Mouse (Mus musculus) embryonic fibroblast, embryonic 13.5 days (primary cell): ENCODE results near the gene Noxred1. TPM values are rescaled to one million over a fixed set of nuclear protein-coding genes. Genes with fewer than 3 reads are reported as not detected.
"Not testable (repeated sequence)": the region's sequence is repeated elsewhere in the genome, so short reads cannot be mapped to it uniquely, and the experiment has no call there.

ENCODE experiments used
- H3K27ac ChIP-seq: 2 replicates; pipeline ENCODE4 v1.5.1; 2012; ENCODE audit warnings: low read length, control low read depth, inconsistent platforms; ENCODE audit not compliant: insufficient read depth
- H3K4me1 ChIP-seq: 2 replicates; pipeline ENCODE4 v1.6.1; 2011; ENCODE audit warnings: low read length; ENCODE audit not compliant: control insufficient read depth, insufficient read depth
- H3K4me3 ChIP-seq: 2 replicates; pipeline ENCODE4 v1.5.1; 2011; ENCODE audit warnings: mild to moderate bottlenecking, control low read depth, low read length; ENCODE audit not compliant: insufficient read depth
- CTCF ChIP-seq: IDR thresholded peaks from 2 replicates; pipeline ENCODE4 v1.5.1; 2011; ENCODE audit warnings: mild to moderate bottlenecking, control low read depth, low read length, moderate library complexity, borderline replicate concordance; ENCODE audit not compliant: insufficient read depth
- POLR2A ChIP-seq: IDR thresholded peaks from 2 replicates; pipeline ENCODE4 v1.6.1; 2011; ENCODE audit warnings: low read depth, mild to moderate bottlenecking, control low read depth, low read length, moderate library complexity
- polyA plus RNA-seq: library from polyadenylated mRNA; stranded (reverse); fragments of >200 nt; gene quantifications from 2 replicates; pipeline ENCODE4 v1.2.4, GENCODE M21; 2011; ENCODE audit warnings: low read depth; ENCODE audit not compliant: missing spikeins, insufficient read length

Noxred1 gene
- polyA plus RNA-seq, 1 experiment = not detected

DNA sequence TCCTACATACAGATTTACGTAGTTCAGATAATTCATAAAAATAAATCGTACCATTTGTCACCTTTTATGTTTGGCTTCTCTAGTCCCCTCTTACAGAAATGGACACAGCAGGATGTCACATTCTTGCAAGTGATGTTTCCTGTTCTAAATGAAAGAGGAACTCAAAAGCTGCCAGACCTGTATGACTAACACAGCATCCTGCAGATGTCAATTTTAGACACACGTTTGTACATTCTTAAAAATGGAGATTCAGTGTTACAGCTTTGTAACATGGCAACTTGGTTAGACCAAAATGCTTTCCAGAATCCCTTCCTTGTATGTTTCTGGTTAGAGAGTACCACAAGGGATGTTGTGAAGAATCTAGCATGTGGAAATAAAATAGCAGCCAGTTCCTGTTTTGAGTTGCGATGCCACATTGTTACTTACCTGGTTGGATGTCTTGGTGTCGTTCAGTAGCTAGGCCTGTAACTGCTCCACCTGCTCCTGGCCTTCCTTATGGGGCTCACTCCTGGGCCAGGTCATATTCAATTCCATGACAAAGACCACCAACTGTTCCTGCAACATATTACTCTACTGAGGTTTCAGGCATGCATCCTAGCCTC, 1.5 kb downstream of the Noxred1 start:
- Histone ChIP-seq H3K4me1 (no peaks in the 10 kb centered on the region), H3K27ac (no peak overlapping the region), H3K4me3 (no peak overlapping the region)
- TF ChIP-seq CTCF = no peak
- TF ChIP-seq POLR2A = no peak

GRCm38 (mm10) chr12:87230379-87230895, 8.1 kb downstream of the Noxred1 start:
- H3K4me1 ChIP-seq = no peaks in the 10 kb centered on the region
- no peak for TF ChIP-seq CTCF
- no peak for TF ChIP-seq POLR2A

GRCm38 (mm10) chr12:87229633-87230032, 8.9 kb downstream of the Noxred1 start:
- H3K4me1 ChIP-seq = no peaks in the 10 kb centered on the region
- no peak overlapping the region for H3K27ac ChIP-seq
- TF ChIP-seq CTCF = no peak
- TF ChIP-seq POLR2A = no peak
- no peak overlapping the region for H3K4me3 ChIP-seq

More at GRCm38 (mm10) chr12:87230379-87230895, 8.1 kb downstream of the Noxred1 start:
- Histone ChIP-seq H3K27ac (no peak overlapping the region), H3K4me3 (no peak overlapping the region)

- H3K27ac ChIP-seq = no peak overlapping the region
- H3K4me3 ChIP-seq = no peak overlapping the region
- no peaks in the 10 kb centered on the region for H3K4me1 ChIP-seq
- TF ChIP-seq POLR2A (no peak), CTCF (no peak)
Measured at GRCm38 (mm10) chr12:87226801-87227200, 11.7 kb downstream of the Noxred1 start.

- Histone ChIP-seq H3K4me1 (no peaks in the 10 kb centered on the region), H3K4me3 (no peak overlapping the region), H3K27ac (no peak overlapping the region)
- TF ChIP-seq CTCF (no peak), POLR2A (no peak)
Measured at GRCm38 (mm10) chr12:87224950-87225349, 13.6 kb downstream of the Noxred1 start.

DNA sequence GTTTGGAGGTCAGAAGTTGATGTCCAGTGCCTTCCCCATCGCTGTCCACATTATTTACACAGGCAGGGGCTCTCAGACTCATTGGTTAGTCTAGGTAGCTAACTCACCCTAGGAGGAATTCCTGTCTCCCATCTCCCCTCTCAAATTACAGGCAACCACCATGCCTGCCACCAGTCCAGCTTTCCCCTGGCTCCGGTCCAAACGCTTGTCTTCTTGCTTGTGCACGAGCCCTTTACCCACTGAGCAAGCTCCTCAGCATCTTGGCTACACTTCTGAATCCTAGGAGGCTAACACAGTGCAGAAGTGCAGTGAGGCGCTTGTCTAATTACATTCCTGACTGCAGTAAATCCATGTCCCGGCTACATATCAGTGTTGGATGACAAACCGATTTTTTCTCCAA, 19.2 kb downstream of the Noxred1 start:
- Histone ChIP-seq H3K4me3 (no peak overlapping the region), H3K27ac (no peak overlapping the region), H3K4me1 (no peaks in the 10 kb centered on the region)
- TF ChIP-seq CTCF (no peak), POLR2A (no peak)

DNA sequence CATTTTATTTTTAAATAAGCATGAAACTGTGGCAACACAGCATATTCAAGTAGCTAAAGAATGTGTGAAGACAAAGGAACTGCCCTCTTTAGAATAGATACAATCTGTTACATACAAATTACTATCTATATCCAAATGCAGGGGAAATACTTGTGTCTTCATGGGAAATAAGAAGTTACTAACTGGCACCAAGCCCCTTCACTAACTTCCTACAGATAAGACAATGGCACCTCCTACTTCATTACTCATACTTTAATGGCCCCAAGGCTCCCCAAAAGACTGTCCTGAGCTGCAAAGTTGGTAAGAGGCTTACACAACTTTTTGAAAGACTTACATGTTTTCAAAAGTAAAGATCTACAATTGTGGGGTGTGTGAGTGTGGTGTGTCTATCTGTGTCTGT, 20.9 kb downstream of the Noxred1 start:
- Histone ChIP-seq H3K4me3 (no peak overlapping the region), H3K4me1 (no peaks in the 10 kb centered on the region), H3K27ac (no peak overlapping the region)
- TF ChIP-seq CTCF (no peak), POLR2A (no peak)

DNA sequence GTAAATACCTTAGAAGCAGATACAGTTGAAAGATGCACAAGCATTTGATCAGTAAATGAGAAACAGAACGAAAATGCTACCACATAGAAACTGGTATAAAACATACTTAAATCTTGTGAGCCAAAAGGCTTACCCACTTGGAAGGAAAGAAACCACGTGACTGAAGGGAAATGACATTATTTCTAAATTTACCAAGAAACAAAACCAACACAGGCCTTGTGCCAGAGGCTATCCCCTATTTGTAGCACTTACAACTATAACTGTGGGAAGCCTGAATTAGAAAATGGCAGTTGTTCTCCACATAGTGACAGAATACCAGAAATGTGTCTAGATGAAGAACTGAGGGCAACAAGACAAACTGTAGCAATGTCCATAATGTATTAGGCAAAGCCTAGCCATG, 22.5 kb downstream of the Noxred1 start:
- TF ChIP-seq CTCF = no peak
- no peak for TF ChIP-seq POLR2A
- no peak overlapping the region for H3K4me3 ChIP-seq
- no peak overlapping the region for H3K27ac ChIP-seq
- no peaks in the 10 kb centered on the region for H3K4me1 ChIP-seq

- TF ChIP-seq CTCF (no peak), POLR2A (no peak)
- no peaks in the 10 kb centered on the region for H3K4me1 ChIP-seq
- no peak overlapping the region for H3K27ac ChIP-seq
- no peak overlapping the region for H3K4me3 ChIP-seq
Measured at GRCm38 (mm10) chr12:87212844-87213606, 25.5 kb downstream of the Noxred1 start.

DNA sequence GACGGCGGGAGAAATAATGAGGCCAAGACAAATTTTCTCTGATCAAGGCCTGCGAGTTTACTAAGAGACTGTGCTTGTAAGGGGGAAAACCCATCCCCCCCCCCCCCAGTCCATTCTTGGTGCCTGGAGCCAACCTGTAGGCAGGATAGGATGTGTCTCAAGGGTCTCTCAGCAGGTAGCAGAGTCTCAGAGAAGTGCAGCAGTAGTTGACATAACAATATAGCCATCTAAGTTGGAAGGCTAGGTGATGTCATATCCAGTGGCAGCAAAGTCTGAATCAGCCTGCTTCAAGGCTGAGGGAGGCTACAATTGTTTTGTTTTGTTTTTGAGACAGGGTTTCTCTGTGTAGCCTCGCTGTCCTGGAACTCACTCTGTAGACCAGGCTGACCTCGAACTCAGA, 32.7 kb downstream of the Noxred1 start:
- H3K4me3 ChIP-seq, H3K4me1 ChIP-seq, H3K27ac ChIP-seq: not testable (repeated sequence)
